Mouse (Mus musculus) lung, adult 2 months (tissue): ENCODE data around the gene Rbm44. TPM values are rescaled to one million over a fixed set of nuclear protein-coding genes. Genes with fewer than 3 reads are reported as not detected.

ENCODE experiments used
- DNase-seq: peaks from one replicate; pipeline ENCODE4 v3.0.0; 2022
- H3K4me1 ChIP-seq: fragments of 200-500 bp; 2 replicates; pipeline ENCODE4 v1.6.1; 2011; ENCODE audit warnings: low read length; ENCODE audit not compliant: control insufficient read depth, insufficient read depth
- H3K4me3 ChIP-seq: fragments of 200-500 bp; replicated peaks from 2 replicates; pipeline ENCODE3; 2011; ENCODE audit warnings: low read depth, mild to moderate bottlenecking, control low read depth, low read length; ENCODE audit errors: extremely low read depth
- CTCF ChIP-seq: fragments of 200-500 bp; IDR thresholded peaks from 2 replicates; pipeline ENCODE4 v1.5.1; 2011; ENCODE audit warnings: mild to moderate bottlenecking, low read length, control low read depth; ENCODE audit not compliant: insufficient read depth
- POLR2A ChIP-seq: fragments of 200-500 bp; IDR thresholded peaks from 2 replicates; pipeline ENCODE4 v1.6.1; 2011; ENCODE audit warnings: low read depth, mild to moderate bottlenecking, control low read depth, low read length, borderline replicate concordance; ENCODE audit errors: extremely low read depth
- WGBS: fragments of 180-500 bp; shearing (Covaris S2); methylation state at CpG from one replicate; pipeline ENCODE4 v1.1.7; 2018; 5-methylcytosine and 5-hydroxymethylcytosine counted together
- polyA plus RNA-seq: library from polyadenylated mRNA; depleted of rRNA; stranded (reverse); fragments of >200 nt; gene quantifications from 2 replicates; pipeline ENCODE4 v1.2.3, GENCODE M21; 2012; rRNA removed

Gene Rbm44
- polyA plus RNA-seq, 1 experiment: not detected

DNA sequence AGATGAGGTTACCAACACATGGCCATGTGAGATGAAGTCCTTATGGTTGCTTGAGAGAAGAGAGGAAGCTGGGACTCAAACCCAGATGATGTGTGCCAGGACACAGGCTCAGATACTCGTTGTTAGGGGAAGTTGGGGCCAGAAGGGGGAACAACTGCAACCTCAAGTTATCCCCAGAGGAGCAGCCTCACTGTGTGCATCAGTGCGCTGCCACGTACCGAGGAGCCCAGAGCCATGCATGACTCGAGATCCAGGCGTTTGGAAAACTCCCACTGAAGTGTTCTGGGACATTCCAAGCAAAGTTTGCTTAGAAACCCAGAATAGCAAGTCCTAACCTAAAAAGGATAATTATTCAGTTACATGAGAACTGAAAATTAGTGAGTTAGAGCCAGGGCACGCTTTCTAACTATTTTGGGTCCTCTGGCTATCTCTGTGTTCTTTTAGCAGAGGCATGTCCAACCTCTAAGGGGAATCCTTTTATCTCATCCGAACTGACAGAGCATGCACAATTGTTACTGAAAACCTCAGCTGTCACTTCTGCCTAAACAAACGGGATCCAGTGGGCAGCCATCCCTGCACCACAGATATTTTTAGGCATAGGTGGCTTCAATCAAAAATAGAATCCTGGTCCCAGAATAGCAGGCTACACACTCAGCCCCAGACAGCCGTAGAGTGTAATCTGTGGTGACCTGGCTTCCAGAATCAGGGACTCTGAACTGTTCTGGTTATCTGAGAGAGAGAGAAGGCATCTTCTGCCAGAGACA, 71.8 kb downstream of the Rbm44 start:
- Histone ChIP-seq H3K4me3 (no peak overlapping the region), H3K4me1 (peaks cover 9% of the 10 kb centered on the region; the same call in 1 of the 2 replicates)
- TF ChIP-seq CTCF: no peak
- TF ChIP-seq POLR2A: no peak
- 37% methylated on average over 10 of the region's 10 CpGs for WGBS
- no peak for DNase-seq

DNA sequence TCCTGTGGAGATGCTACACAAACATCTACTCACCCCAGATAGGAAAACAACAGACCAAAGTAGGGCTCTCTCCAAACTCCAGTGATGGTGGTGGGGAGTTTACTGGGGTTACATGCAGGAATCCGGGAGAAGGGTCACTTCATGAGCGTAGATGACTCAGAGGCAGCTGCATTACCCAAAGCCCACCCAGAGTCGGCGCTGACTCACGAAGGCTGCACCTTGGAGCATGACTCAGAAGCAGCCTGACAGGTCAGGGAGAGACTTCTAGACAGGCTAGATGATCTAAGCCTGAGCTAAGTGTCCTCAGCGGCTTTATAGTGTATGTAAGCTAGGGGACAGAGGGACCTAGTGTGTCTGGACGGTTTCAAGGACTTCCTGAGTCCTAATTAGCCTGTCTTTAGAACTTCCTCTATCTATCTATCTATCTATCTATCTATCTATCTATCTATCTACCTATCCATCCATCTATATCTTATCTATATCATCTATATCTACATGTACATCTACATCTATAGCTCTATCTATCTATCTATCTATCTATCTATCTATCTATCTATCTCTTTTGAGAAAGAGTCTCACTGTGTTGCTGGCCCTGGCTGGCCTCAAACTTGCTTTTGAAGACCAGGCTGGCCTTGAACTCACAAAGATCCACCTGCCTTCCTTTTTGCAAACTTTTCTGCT, 74.9 kb downstream of the Rbm44 start:
- no peak for DNase-seq
- WGBS: 80% methylated on average over 7 of the region's 7 CpGs
- TF ChIP-seq POLR2A (no peak), CTCF (no peak)
- no peak overlapping the region for H3K4me3 ChIP-seq
- peaks cover 9% of the 10 kb centered on the region; the same call in 1 of the 2 replicates for H3K4me1 ChIP-seq

DNA sequence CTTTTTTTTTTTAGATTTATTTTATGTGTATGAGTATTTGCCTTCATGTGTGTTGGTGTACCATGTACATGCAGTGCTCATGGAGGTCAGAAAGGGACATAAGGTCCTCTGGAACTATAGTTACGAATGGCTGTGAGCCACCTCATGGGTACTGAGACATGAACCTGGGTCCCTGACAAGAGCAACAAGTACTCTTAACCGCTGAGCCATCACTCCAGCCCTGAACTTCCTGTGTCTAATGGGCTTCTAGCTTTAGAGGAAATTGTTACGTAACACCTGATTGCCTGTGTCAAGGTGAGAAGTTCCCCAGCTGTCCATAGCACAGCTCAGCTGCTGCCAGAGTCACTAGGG, 75.4 kb downstream of the Rbm44 start:
- DNase-seq: no peak
- 59% methylated on average over 3 of the region's 3 CpGs for WGBS
- no peak overlapping the region for H3K4me3 ChIP-seq
- H3K4me1 ChIP-seq: peaks cover 9% of the 10 kb centered on the region; the same call in 1 of the 2 replicates
- no peak for TF ChIP-seq POLR2A
- no peak for TF ChIP-seq CTCF

Other genes with a start within 250 kb of the Rbm44 start
- 10.3 and 13.5 TPM in 2 replicates for gene Mlph, start 230.0 kb upstream of the Rbm44 start, polyA plus RNA-seq
- gene Prlh, start 192.0 kb upstream of the Rbm44 start, polyA plus RNA-seq: not detected in 2 replicates
- gene Rab17, start 175.4 kb upstream of the Rbm44 start, polyA plus RNA-seq: 1.2 and 1.7 TPM in 2 replicates
- 30.5 and 38.1 TPM in 2 replicates for gene Lrrfip1, start 146.4 kb upstream of the Rbm44 start, polyA plus RNA-seq
- gene Ramp1, start 34.7 kb downstream of the Rbm44 start, polyA plus RNA-seq: 35.7 and 37.7 TPM in 2 replicates
- 21.7 and 29.8 TPM in 2 replicates for gene Ube2f, start 105.2 kb downstream of the Rbm44 start, polyA plus RNA-seq
- 23.7 and 26.6 TPM in 2 replicates for gene Scly, start 153.2 kb downstream of the Rbm44 start, polyA plus RNA-seq
- 0.11 and 0.12 TPM in 2 replicates for gene Espnl, start 177.0 kb downstream of the Rbm44 start, polyA plus RNA-seq
- gene Klhl30, start 205.9 kb downstream of the Rbm44 start, polyA plus RNA-seq: 1.4 and 4.6 TPM in 2 replicates
- 0.27 and 0.40 TPM in 2 replicates for gene Erfe, start 221.3 kb downstream of the Rbm44 start, polyA plus RNA-seq